Mouse (Mus musculus) ovary, postnatal 36 days (tissue): ENCODE results near the gene Tab1.
A peak's percentile ranks its signal among the peaks of the same experiment; 100 is the strongest.

ENCODE experiments used
- DNase-seq: peaks from one replicate; pipeline ENCODE4 v3.0.0; 2022; ENCODE audit warnings: low spot score, mixed read lengths

Tab1 gene

GRCm38 (mm10) chr15:80132993-80133586 is at the start of gene Tab1:
Gene Tab1, plus strand, starts transcription at chr15:80133127.
- DNase-seq: peak; percentile 92

GRCm38 (mm10) chr15:80083276-80083731 is 49.6 kb upstream of the Tab1 start:
- peak; percentile 98 for DNase-seq

- DNase-seq: no peak
Measured at GRCm38 (mm10) chr15:80083740-80084139, 49.2 kb upstream of the Tab1 start.

- DNase-seq: no peak
Measured at GRCm38 (mm10) chr15:80087406-80088012, 45.4 kb upstream of the Tab1 start.

- DNase-seq: peak; percentile 86
Measured at GRCm38 (mm10) chr15:80088637-80089036, 44.3 kb upstream of the Tab1 start.

- no peak for DNase-seq
Measured at GRCm38 (mm10) chr15:80090155-80090554, 42.8 kb upstream of the Tab1 start.

- no peak for DNase-seq
Measured at GRCm38 (mm10) chr15:80090741-80091120, 42.2 kb upstream of the Tab1 start.

- DNase-seq: peak; percentile 79
Measured at GRCm38 (mm10) chr15:80091121-80091955, 41.6 kb upstream of the Tab1 start, which contains the start of the genes Syngr1 and Rpl3. Gene Syngr1, plus strand, starts transcription at chr15:80091334. Gene Rpl3, minus strand, starts transcription at chr15:80091868.

GRCm38 (mm10) chr15:80092041-80092441 is 40.9 kb upstream of the Tab1 start:
- no peak for DNase-seq

GRCm38 (mm10) chr15:80092599-80092998 is 40.3 kb upstream of the Tab1 start:
- DNase-seq: no peak

GRCm38 (mm10) chr15:80094201-80094600 is 38.7 kb upstream of the Tab1 start:
- DNase-seq: no peak

GRCm38 (mm10) chr15:80095596-80095995 is 37.3 kb upstream of the Tab1 start:
- DNase-seq: no peak

GRCm38 (mm10) chr15:80096406-80096805 is 36.5 kb upstream of the Tab1 start:
- no peak for DNase-seq

- DNase-seq: peak; percentile 65
Measured at GRCm38 (mm10) chr15:80096946-80097881, 35.7 kb upstream of the Tab1 start.

- no peak for DNase-seq
Measured at GRCm38 (mm10) chr15:80097999-80098461, 34.9 kb upstream of the Tab1 start.

GRCm38 (mm10) chr15:80098809-80099208 is 34.1 kb upstream of the Tab1 start:
- DNase-seq: no peak

- DNase-seq: no peak
Measured at GRCm38 (mm10) chr15:80099477-80099876, 33.5 kb upstream of the Tab1 start.

- no peak for DNase-seq
Measured at GRCm38 (mm10) chr15:80100196-80100595, 32.7 kb upstream of the Tab1 start.

GRCm38 (mm10) chr15:80100871-80101270 is 32.1 kb upstream of the Tab1 start:
- DNase-seq: no peak

- DNase-seq: no peak
Measured at GRCm38 (mm10) chr15:80101503-80101902, 31.4 kb upstream of the Tab1 start.

GRCm38 (mm10) chr15:80102495-80102894 is 30.4 kb upstream of the Tab1 start:
- DNase-seq: no peak
